Mouse (Mus musculus) gastrocnemius, postnatal 4 days (tissue): ENCODE results near the gene Nlrc4. TPM values are rescaled to one million over a fixed set of nuclear protein-coding genes. Genes with fewer than 3 reads are reported as not detected.
"Not testable (repeated sequence)": the region's sequence is repeated elsewhere in the genome, so short reads cannot be mapped to it uniquely, and the experiment has no call there.

ENCODE experiments used
- DNase-seq, 2 experiments: peaks; one replicate each; pipeline ENCODE4 v3.0.0; 2021 to 2022; ENCODE audit warnings: low spot score in 2 of 2, mixed read lengths in 2 of 2
- long read RNA-seq, 2 experiments: library from polyadenylated mRNA; stranded (forward); transcript quantifications; one replicate each; pipeline ENCODE4 v2.0.0; 2021
- total RNA-seq, 2 experiments: library from RNA; stranded (reverse); gene quantifications; 2 replicates each; pipeline ENCODE4 v1.2.3; 2021

The Nlrc4 gene
- total RNA-seq, result under 1 TPM; 0.39 to 0.54 TPM
- long read RNA-seq, experiment 1, result 0 reads
- long read RNA-seq, experiment 2, result 0 reads

DNA sequence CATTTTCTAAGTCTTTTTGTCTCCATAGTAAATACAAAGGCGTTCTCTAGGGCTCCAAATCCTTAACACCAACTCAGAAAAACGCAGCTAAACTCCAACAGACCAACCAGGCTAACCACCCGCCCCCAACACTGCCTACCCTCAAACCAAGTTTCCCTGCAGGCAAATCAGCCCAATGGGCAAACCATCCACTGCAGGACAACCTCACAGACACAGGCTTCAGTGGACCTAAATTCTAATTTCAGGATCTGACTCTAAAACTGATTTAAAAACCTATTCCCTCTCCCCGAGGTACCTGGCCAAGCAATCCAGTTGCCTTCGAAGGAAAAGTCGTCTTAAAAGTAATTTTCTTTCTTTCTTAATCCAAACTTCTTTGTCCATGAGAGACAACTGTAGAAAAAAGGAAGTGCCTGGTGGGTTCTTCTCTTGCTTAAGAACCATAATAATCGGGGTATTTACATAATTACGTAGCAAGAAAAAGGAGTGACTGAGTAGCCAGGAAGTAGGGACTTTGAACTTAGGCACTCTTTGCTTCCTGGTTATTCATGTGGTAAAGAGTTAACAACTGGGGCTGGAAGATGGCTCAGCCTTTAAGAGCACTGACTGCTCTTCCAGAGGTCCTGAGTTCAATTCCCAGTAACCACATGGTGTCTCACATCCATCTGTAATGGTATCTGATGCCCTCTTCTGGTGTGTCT, at the start of gene Nlrc4:
Nlrc4 (minus strand) TSS at position 432 of the 698 bp plus-strand sequence.
- DNase-seq, result no peak

DNA sequence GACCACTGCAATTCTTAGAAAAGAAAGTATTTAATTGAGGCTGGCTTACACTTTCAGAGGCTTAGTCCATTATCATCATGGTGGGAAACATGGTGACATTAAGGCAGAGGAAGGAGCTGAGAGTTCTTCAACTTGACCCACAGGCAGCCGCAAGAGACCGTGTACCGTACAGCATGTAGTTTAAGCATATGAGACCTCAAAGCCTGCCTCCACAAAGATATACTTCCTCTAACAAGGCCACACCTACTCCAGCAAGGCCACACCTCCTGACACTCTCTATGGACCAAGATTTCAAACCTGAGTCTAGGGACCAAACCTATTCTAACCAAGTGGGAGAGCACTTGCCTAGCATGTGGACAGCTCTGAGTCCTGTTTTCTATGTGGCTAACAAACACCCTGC, 49.7 kb upstream of the Nlrc4 start:
- no peak for DNase-seq

DNA sequence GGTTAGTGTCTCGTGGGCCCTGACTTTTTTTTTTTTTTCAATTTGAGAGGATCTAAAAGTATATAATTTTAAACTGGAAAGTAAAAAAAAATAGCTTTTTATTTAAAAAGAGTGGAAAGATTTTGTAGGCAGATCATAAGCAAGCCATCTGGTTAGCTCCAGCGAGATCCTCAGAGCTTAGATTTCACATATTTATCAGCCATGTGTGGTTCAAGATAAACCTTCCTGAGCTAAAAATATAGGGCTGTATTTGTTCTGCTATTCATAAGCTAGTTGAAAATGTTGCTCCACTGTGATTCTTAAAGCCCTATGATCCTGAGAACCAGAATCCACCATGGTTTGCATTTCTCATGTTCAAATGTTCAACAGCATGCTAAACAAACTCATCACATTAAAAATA, 49.0 kb upstream of the Nlrc4 start:
- no peak for DNase-seq

DNA sequence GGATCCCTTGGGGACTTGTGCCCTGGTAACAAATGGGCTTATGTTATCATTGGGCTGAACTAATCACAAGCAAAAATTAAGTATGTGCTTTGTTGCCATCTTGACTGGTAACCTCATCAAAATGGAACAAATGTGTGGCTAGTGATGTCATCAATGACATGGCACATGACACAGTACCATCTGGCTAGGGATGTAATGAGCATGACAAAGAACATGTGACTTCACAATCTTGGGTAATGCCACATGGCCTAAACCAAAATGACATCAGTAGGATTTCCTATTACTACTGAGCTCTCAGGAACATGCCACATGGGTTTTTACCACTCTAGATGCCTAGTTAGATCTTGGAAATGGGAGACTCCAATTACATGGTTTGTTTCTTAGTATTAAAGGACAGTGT, 42.1 kb upstream of the Nlrc4 start:
- no peak for DNase-seq

DNA sequence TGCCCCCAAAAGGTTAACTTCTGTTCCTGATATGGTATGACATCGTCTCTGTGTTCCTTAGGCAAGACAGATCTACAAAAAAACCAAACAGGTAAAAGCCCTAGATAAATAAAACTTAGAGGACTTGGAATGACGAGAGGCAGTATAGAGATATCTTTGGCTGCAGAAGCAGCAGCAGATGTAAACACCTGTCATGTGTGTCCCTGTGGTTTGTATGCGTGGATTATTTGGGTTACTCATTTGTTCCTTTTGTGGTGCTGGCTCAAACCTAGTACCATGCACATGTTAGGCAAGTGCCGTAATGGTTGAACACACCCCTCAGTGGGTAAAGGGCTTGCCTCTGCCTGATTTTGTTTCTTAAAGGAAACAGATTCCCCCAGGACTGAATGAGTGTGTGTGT, 41.3 kb upstream of the Nlrc4 start:
- no peak for DNase-seq

DNA sequence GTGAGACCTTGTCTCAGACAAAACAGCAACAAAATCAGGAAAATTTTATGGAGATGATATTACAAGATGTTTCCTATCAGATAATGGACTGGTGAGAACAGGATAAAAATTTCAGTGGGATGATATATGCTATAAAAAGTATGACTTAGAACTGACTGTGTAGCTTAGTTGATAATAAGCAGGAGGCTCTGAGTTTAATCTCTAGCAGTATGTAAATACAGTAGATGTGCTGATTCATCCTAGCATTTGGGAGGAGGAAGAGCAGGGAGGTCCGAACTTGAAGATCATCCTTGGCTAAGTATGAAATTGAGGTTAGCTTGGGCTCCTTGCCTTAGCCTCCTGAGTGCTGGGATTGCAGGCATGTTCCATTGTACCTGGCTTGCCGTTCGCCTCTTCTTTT, 32.6 kb upstream of the Nlrc4 start:
- DNase-seq, result no peak

DNA sequence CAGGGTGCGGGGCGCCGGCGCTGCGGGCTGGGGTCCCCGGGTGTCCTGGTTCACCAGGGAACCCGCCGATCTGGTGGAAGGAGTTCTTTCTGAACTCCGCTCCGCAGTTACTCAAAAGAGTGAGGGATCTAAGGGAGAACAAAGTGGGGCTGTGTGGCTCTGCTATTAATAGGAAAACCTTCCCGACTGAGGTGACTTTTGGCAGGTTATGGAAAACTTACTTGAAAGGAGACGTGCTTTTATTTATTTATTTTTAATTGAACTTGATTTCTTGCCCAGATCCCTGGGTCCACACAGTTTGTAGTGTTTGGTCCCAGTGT, 30.9 kb upstream of the Nlrc4 start:
- no peak for DNase-seq

DNA sequence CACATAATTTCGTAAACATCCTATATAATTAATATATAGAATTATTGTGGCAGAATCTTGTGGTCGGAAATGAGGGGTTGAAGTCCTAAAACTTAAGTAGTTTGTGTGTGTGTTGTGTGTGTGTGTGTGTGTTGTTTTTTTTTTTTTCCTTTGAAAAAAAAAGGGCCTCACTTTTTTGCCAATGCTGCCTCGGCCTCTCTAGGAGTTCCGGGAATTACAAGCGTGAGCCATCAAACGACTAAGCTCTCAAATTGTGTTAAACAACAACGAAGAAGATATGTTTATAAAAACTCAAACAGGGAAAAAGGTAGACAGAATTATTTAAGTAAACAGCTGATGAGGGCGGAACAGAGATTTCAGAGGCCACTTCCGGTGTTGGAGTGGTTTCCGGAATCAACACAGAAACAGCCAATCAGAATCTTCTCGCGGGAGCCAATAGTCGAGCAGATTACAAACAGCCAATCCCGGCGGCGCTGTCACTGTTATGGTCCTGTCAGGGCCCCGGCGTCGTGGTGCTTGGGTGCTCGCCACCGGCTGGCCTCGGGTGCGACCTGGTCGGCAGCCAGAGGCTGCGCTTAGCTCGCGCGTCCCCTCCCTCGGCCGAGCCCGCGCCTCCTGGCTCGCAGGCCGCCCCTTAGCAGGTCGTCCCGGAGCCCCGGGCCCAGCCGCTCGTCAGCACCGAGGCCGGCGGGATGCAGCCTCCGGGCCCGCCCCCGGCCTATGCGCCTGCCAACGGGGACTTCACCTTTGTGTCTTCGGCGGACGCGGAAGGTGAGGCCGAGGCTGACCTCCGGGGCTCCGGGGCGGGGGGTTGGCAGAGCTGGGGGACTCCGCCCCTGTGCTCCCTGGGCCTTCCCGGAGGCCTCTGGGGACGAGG, 30.3 kb upstream of the Nlrc4 start, which contains the start of gene Yipf4:
Yipf4 (plus strand) TSS at position 470 of the 877 bp plus-strand sequence.
- DNase-seq, result peak; percentile 88 to 93

DNA sequence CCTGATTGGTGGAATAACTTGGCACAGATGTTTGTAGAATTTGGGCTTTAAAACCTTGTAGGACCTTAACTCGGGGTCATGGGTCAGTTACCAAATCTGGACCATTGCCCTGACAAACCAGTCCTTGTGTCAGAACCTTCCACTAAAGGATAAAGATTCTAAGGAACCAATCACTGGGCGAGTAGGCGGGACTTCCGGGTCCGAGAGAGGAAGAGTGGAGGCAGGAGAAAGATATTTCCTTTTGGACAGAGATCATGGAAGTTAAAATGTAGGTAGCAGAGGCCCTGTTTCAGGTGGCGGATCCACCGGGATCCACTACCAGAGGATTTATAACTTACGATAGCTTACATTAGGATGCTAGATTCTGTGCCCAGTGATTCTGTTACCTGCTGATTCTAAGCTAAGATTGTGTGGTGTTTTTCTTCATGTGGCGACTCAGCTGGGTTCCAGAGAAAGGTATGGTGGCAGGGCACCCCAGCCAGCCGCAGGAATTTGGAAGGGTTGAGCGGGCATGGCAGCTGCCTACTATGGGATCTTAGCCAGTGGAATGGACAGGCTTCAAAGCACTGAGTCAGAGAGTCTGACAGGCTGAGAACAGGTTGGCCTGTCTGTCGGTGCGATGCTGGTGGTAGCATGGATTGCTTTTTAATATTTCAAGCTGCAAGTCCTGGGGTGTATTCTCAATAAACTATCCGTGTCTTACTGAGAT, 21.6 kb upstream of the Nlrc4 start:
- no peak for DNase-seq

DNA sequence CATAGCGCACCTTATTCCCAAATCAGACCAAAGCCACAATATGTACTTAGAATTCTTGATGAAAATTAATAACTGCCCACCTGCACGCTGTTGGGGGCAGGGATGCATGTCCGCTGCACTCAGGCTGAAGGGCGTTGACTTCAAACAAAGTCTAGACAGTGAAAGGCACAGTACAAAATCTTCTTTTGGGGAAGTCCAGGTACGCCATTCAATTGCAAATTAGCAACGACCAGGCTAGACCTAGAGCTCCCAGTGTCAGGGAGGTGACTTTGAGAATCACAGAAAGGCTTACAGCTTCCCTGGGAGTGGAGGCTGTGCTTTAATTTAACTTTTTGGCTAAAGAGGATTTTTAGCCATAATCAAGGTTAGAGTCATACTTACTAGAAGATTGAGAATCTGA, 11.2 kb upstream of the Nlrc4 start:
- not testable (repeated sequence) for DNase-seq

DNA sequence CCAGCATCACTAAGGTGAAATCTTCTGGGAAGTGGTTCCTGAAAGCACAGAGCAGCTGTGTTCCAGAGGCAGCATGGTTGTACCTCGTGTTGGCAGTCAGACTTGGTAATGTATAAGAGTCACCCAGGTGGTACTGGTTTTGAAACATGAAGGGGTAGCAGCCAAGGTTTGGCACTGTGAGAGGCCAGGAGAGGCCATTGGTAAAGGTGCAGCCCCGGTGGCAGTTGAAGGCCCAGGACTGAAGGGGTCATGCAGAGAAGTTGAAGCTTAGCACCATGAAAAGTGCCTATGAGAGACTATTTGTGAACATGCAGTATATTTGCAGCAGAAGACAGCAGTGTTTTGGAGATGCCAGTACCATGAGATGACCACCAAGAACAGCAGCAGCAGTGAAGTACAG, 9.0 kb upstream of the Nlrc4 start:
- not testable (repeated sequence) for DNase-seq

DNA sequence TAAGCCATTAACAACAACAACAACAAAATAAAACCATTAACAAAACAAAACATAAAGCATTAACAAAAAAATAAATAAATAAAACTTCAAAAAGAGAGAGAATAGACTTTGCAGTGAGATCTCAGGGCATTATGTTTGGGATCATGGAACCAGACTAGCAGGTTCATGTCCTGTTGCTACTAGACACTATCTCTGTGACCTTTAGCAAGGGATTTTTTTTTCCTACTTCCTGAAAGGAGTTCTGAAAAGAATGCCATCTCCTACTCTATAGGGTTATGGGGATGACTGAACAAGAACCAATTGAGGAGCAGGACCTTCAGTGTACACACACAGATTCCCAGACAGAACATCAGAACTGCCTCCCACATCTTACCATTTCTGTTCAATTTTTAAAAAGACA, 4.6 kb upstream of the Nlrc4 start:
- no peak for DNase-seq

DNA sequence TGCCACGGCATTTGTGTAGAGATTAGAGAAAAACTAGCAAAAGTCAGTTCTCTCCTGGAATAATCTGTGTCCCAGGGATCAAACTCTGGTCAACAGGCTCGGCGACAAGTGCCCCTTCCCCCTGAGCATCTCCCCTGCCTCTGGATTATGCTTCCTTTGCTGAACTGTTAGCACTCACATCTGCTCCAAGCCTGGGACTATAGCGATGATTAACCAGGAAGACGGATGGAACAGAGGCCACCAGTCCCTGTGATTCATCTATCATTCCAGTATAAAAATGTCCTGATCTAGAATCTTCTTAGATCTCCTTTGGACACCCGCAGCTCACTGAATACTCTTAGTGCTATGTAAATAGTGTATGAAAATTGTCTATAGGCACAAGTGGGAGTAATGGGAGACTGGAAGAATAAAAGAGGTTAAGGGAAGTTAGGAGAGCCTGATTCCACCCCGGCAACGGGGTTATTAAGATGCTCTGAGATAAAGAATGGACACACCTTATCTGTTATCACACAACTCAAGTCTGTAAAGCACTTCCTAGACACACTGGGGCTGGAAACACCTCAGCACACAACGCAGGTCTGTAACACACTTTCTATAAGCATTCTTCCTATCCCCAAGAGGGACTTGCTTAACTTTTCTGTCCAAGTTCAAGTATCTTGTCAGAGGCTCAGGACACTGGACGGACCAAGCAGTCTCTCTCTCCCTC, 817 bp downstream of the Nlrc4 start:
- DNase-seq, result no peak

DNA sequence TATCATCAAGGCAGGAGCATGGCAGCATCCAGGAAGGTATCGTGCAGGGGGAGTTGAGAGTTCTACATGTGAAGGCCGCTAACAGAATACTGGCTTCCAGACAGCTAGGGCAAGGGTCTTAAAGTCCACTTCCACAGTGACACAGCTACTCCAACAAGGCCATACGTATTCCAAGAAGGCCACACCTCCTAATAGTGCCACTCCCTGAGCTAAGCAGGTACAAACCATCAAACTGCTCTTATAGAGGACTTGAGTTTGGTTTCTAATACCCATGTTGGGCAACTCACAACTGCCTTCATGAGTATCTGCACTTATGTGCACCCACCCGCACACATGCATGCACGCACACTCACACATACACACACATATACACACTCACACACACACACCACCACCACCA, 2.1 kb downstream of the Nlrc4 start:
- DNase-seq, result no peak

DNA sequence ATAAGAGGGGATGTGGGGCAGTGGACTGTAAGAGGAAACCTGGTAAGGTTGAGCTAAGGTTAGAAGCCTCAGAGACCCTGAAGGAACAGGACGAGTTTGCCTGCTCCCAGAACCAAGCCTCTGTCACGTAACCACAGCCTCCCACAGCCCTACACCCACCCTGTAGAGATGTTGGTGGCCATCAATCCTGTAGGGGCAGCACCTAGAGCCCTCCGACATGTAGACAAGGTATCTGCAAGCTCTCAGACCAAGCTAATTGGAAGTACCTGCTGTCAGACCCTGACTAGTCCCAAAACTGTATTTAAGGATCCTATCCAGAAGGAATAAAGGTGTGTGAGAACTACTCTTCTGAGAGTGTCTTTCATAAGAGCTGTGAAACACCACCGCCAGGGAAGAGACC, 3.5 kb downstream of the Nlrc4 start:
- no peak for DNase-seq

DNA sequence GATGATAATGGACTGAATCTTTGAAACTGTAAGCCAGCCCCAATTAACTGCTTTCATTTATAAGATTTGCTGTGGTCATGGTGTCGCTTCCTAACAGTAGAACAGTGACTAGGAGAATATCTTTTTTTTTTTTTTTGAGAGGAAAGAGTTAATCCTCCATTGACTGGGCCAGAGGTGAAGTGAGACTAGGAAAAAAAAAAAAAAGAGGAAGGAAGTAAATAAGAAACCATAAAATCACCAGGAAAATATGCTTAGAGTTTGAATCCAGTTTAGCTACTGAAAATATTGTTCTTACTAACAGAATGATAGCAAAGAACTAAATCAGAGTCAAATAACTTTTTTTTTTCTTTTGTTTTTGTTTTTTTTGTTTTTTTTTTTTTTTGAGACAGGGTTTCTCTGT, 4.3 kb downstream of the Nlrc4 start:
- DNase-seq, result no peak

DNA sequence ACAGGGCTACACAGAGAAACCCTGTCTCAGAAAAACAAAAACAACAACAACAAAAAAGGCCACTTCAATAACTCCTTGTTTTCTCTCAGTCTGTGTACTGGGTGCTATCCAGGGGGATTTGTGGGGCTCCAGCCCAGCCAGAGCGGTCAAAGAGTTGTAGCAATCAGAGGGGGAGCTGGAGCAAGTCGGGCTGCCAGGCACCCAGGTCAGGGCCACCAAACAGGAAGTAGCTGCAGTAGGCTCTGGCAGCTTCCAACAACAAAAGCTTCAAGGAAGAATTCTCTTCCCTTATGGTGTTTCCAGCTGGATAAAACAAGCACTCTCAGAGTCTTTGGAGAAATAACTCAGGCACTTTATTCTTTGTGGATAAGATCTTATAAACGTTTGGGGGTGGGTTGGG, 5.0 kb downstream of the Nlrc4 start:
- no peak for DNase-seq

DNA sequence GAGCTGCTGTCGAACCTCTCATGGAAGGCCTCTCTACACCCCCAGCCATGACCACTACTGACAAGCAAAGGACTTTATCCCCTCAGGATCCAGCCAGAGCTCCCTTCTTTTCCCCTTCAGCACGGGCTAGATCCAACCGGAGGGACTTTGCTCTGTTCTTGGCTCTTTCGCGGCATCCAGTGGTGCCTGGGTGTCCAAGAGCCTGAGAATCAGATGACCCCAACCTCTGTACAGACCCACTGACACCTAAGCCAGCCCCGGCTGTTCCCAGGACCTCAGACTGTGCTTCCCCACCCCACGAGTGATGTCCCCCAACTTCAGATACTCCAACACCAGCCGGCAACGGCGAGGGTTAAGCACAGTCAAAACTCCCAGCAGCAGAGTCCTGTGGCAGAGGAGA, 9.2 kb downstream of the Nlrc4 start:
- no peak for DNase-seq

DNA sequence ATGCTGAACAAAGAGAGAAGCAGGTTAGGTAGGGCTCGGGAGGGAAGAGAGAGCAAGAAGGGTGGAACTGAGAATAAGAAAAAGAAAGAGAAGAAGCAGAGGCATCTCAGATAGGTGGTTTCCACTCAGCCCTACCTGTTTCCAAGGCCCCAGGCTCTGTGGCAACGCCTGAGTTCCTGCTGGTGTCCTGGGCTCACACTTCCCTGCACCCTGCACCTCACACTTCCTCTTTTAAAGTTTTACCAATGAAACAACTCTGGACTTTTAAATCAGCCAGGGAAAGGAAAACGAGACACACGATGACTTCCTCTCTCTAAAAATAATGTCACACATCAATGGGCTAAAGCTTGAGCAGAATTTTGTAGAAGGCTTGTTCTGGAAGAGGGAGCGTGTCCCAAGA, 18.5 kb downstream of the Nlrc4 start:
- no peak for DNase-seq

DNA sequence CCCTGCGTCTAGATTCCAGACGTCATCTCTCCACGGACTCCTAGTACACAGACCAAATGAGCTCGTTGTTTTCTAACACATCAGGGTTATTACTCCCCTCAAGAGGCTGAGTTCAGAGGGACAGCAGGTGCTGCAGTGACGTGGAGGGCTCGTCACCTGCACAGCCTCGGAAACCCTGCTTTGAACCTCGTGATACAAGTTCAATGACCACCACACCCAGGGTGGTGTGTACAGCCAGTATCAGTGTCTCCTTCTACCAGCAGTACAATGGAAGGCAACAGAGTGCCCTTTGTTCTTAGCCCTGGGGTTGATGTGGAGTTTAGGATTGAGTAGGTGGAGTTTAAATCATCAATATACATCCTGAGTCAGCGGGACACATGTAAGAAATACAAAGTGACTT, 21.2 kb downstream of the Nlrc4 start:
- no peak for DNase-seq

DNA sequence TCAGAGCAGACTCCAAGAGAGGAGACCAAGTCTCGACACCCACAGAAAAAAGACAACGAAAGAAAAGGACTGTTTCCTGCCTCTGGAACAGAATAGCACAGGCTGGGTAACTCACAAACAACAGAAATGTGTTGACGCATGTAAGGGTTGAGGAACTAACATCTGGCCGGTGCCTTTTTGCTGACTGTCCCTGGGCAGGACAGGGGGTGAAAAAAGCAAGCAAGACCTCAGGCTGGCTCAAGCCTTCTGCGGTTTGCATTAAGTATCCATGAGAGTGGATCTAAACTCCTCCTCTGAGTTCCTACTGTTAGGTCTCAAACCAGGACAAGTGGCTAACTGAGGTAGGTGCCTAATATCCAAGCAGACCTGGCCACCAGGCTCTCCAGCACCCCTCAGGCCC, 26.3 kb downstream of the Nlrc4 start:
- DNase-seq, result no peak
